Comparison of ENCODE assay signal across 16 mouse cellular contexts in genomic region chr4:10928158-10928557, GRCm38 (mm10).
"Had no signal": no experiment of that assay in that cellular context is flagged by ENCODE, and none has a peak within 500 bp of the region (broad histone marks: within the 10 kb centered on the region; RNA-seq: fewer than 3 reads in every experiment).

No protein-coding gene starts in this region.

- H3K9me3 ChIP-seq: intestine, embryonic 15.5 days; kidney, embryonic 15.5 days; limb, embryonic 13.5 days; liver, embryonic 13.5 days had no signal

- DNase-seq: kidney, adult 11 months; kidney, adult 8-10 months; kidney, postnatal 10 days; kidney, postnatal 36 days; layer of hippocampus, postnatal 36 days; liver, embryonic 13.5 days; lung, embryonic 14.5 days; midbrain, embryonic 14.5 days; right cerebral cortex, postnatal 25 days; thymus, adult 18-20 months; thymus, postnatal 25 days had no signal

- H3K36me3 ChIP-seq: intestine, embryonic 15.5 days; kidney, embryonic 15.5 days; limb, embryonic 13.5 days; liver, embryonic 13.5 days had no signal

- H3K4me3 ChIP-seq: intestine, embryonic 15.5 days; kidney, embryonic 15.5 days; left cerebral cortex, adult 2 months; limb, embryonic 13.5 days; liver, embryonic 13.5 days had no signal

- H3K27ac ChIP-seq: intestine, embryonic 15.5 days; kidney, embryonic 15.5 days; left cerebral cortex, adult 2 months; limb, embryonic 13.5 days; liver, embryonic 13.5 days; macrophage had no signal

- H3K4me1 ChIP-seq: limb, embryonic 13.5 days had no signal

- H3K27me3 ChIP-seq: intestine, embryonic 15.5 days; kidney, embryonic 15.5 days; limb, embryonic 13.5 days; liver, embryonic 13.5 days had no signal
